Mouse (Mus musculus) ES-Bruce4 (cell line): Measurements from ENCODE around the gene Tgfbr3.

Experiments used
- EP300 ChIP-seq: IDR thresholded peaks from 2 replicates; pipeline ENCODE4 v1.6.1; 2011; ENCODE audit warnings: low read depth, low read length; ENCODE audit not compliant: insufficient read depth
- POLR2A ChIP-seq: IDR thresholded peaks from one replicate; pipeline ENCODE4 v1.8.1; 2011; ENCODE audit warnings: low read length; ENCODE audit not compliant: insufficient read depth

DNA sequence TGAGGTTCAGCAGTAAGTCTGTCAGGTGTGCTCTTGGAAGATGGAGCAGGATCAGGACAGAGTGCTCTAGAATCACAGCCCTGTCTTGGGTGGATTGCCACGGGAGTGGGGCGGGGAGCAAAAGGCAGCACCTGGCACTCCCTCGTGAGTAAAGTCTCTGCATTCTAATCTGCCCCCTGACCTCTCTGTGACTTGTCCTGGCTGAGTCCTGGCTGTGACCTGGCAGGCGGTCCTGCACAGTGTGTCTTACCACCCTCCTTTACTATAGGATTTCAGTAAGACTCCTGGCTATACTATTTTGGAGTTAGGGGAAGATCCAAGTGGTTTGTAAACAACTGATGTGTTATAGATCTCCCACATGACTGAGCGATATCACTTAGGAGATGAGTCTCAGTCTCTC, 199.5 kb downstream of the Tgfbr3 start:
- TF ChIP-seq POLR2A (no peak), EP300 (no peak)
